Mouse (Mus musculus) forebrain, embryonic 14.5 days (tissue): ENCODE data around the gene Prss53. TPM values are rescaled to one million over a fixed set of nuclear protein-coding genes. Genes with fewer than 3 reads are reported as not detected.

Experiments
- ATAC-seq: fragments of 200-750 bp; cut with Nextera tagmentation; 2 replicates; pipeline ENCODE4 v1.8.0; 2017; ENCODE audit warnings: mild to moderate bottlenecking, moderate library complexity
- DNase-seq: peaks from one replicate; pipeline ENCODE4 v3.0.0-alpha.2; 2015; ENCODE audit warnings: low spot score
- H3K27ac ChIP-seq: fragments of 300-500 bp; sonication (generic); 2 replicates; pipeline ENCODE4 v1.5.1; 2014; ENCODE audit warnings: low read depth, mild to moderate bottlenecking, control low read depth, low read length, moderate library complexity
- H3K27me3 ChIP-seq: fragments of 300-500 bp; sonication (generic); replicated peaks from 2 replicates; pipeline ENCODE4 v1.6.1; 2014; ENCODE audit warnings: low read length, control low read depth, mixed read lengths; ENCODE audit not compliant: control insufficient read depth, insufficient read depth
- H3K36me3 ChIP-seq: fragments of 300-500 bp; sonication (generic); 2 replicates; pipeline ENCODE4 v1.6.1; 2014; ENCODE audit warnings: low read length, control low read depth; ENCODE audit not compliant: control insufficient read depth, insufficient read depth
- H3K4me1 ChIP-seq: fragments of 300-500 bp; sonication (generic); 2 replicates; pipeline ENCODE4 v1.6.1; 2014; ENCODE audit warnings: antibody characterized with exemption, low read length, control low read depth; ENCODE audit not compliant: control insufficient read depth, insufficient read depth
- H3K4me2 ChIP-seq: fragments of 300-500 bp; sonication (generic); 2 replicates; pipeline ENCODE4 v1.6.1; 2014; ENCODE audit warnings: mild to moderate bottlenecking, control low read depth, low read length
- H3K4me3 ChIP-seq: fragments of 300-500 bp; sonication (generic); 2 replicates; pipeline ENCODE4 v1.5.1; 2014; ENCODE audit warnings: low read depth, low read length, control low read depth
- H3K9ac ChIP-seq: fragments of 300-500 bp; sonication (generic); 2 replicates; pipeline ENCODE4 v1.6.1; 2014; ENCODE audit warnings: mild to moderate bottlenecking, low read length, control low read depth, moderate library complexity
- H3K9me3 ChIP-seq: fragments of 300-500 bp; sonication (generic); replicated peaks from 2 replicates; pipeline ENCODE4 v1.6.1; 2016; ENCODE audit warnings: low read length, control low read depth, mixed read lengths; ENCODE audit not compliant: control insufficient read depth
- WGBS: fragments of 180-500 bp; shearing (Covaris S2); extraction: QIAGEN DNeasy Blood & Tissue Kit; methylation state at CpG from one replicate; pipeline ENCODE4 v1.1.7; 2014; 5-methylcytosine and 5-hydroxymethylcytosine counted together
- polyA plus RNA-seq: library from polyadenylated mRNA; unstranded; fragments of >200 nt; fragmentation: Nextera tagmentation; extraction: Ambion mirVana; gene quantifications from 2 replicates; pipeline ENCODE4 v1.2.1, GENCODE M21; 2014

Gene Prss53
- polyA plus RNA-seq, 1 experiment from 2014 or later, result 0.61 TPM

- H3K36me3 ChIP-seq, result peaks cover 46% of the 10 kb centered on the region
- H3K4me3 ChIP-seq, result peak overlapping the region; percentile 98
- H3K4me2 ChIP-seq, result peak overlapping the region; percentile 94
- no peaks in the 10 kb centered on the region for H3K27me3 ChIP-seq
- peak overlapping the region; percentile 98 for H3K9ac ChIP-seq
- peak overlapping the region; percentile 100 for H3K27ac ChIP-seq
- ATAC-seq (peak; percentile 27), DNase-seq (no peak)
- H3K4me1 ChIP-seq, result peaks cover 18% of the 10 kb centered on the region
- no peaks in the 10 kb centered on the region for H3K9me3 ChIP-seq
- WGBS, result 3% methylated on average over 20 of the region's 20 CpGs
Observed at GRCm38 (mm10) chr7:127874812-127875626, 15.8 kb downstream of the Prss53 start.

GRCm38 (mm10) chr7:127870136-127870821 is 20.5 kb downstream of the Prss53 start:
- no peak for ATAC-seq
- 85% methylated on average over 5 of the region's 5 CpGs for WGBS

GRCm38 (mm10) chr7:127869149-127869810 is 21.5 kb downstream of the Prss53 start:
- Histone ChIP-seq H3K36me3 (peaks cover 67% of the 10 kb centered on the region), H3K4me2 (no peak overlapping the region), H3K9ac (no peak overlapping the region), H3K4me3 (no peak overlapping the region), H3K4me1 (peaks cover 7% of the 10 kb centered on the region), H3K9me3 (no peaks in the 10 kb centered on the region), H3K27ac (peak overlapping the region; percentile 17; the same call in 1 of the 2 replicates), H3K27me3 (no peaks in the 10 kb centered on the region)
- WGBS, result 63% methylated on average over 3 of the region's 3 CpGs
- peak; percentile 17 for DNase-seq
- ATAC-seq, result no peak

More at GRCm38 (mm10) chr7:127870136-127870821, 20.5 kb downstream of the Prss53 start:
- no peak overlapping the region for H3K4me3 ChIP-seq
- no peaks in the 10 kb centered on the region for H3K27me3 ChIP-seq
- peaks cover 57% of the 10 kb centered on the region for H3K36me3 ChIP-seq
- DNase-seq, result no peak
- H3K9ac ChIP-seq, result no peak overlapping the region
- no peak overlapping the region for H3K4me2 ChIP-seq
- H3K27ac ChIP-seq, result no peak overlapping the region
- H3K9me3 ChIP-seq, result no peaks in the 10 kb centered on the region
- peaks cover 11% of the 10 kb centered on the region for H3K4me1 ChIP-seq

- Histone ChIP-seq H3K9me3 (no peaks in the 10 kb centered on the region), H3K4me3 (no peak overlapping the region), H3K27me3 (no peaks in the 10 kb centered on the region), H3K4me2 (no peak overlapping the region), H3K27ac (no peak overlapping the region), H3K9ac (no peak overlapping the region), H3K4me1 (no peaks in the 10 kb centered on the region), H3K36me3 (peaks cover 61% of the 10 kb centered on the region)
- 96% methylated on average over 18 of the region's 18 CpGs for WGBS
- DNase-seq (no peak), ATAC-seq (no peak)
Observed at GRCm38 (mm10) chr7:127867641-127868040, 23.1 kb downstream of the Prss53 start.

- WGBS, result 94% methylated on average over 12 of the region's 12 CpGs
- Histone ChIP-seq H3K27ac (no peak overlapping the region), H3K4me3 (no peak overlapping the region), H3K27me3 (no peaks in the 10 kb centered on the region), H3K9ac (no peak overlapping the region), H3K4me2 (no peak overlapping the region), H3K36me3 (peaks cover 54% of the 10 kb centered on the region), H3K9me3 (no peaks in the 10 kb centered on the region), H3K4me1 (no peaks in the 10 kb centered on the region)
- DNase-seq (no peak), ATAC-seq (no peak)
Observed at GRCm38 (mm10) chr7:127866434-127866833, 24.3 kb downstream of the Prss53 start.

GRCm38 (mm10) chr7:127858258-127858657 is 32.5 kb downstream of the Prss53 start:
- WGBS, result 97% methylated on average over 6 of the region's 6 CpGs
- Histone ChIP-seq H3K4me3 (no peak overlapping the region), H3K36me3 (no peaks in the 10 kb centered on the region), H3K4me1 (no peaks in the 10 kb centered on the region), H3K9me3 (no peaks in the 10 kb centered on the region), H3K4me2 (no peak overlapping the region), H3K27me3 (no peaks in the 10 kb centered on the region), H3K27ac (no peak overlapping the region), H3K9ac (no peak overlapping the region)
- ATAC-seq (no peak), DNase-seq (no peak)

GRCm38 (mm10) chr7:127850906-127851305 is 39.9 kb downstream of the Prss53 start:
- H3K9ac ChIP-seq, result no peak overlapping the region
- no peak overlapping the region for H3K4me3 ChIP-seq
- WGBS, result 78% methylated on average over 5 of the region's 5 CpGs
- H3K9me3 ChIP-seq, result no peaks in the 10 kb centered on the region
- no peaks in the 10 kb centered on the region for H3K27me3 ChIP-seq
- 0 out of 2 replicates have a peak, but pooled peaks cover 3% of the 10 kb centered on the region for H3K36me3 ChIP-seq
- no peaks in the 10 kb centered on the region for H3K4me1 ChIP-seq
- H3K4me2 ChIP-seq, result no peak overlapping the region
- ATAC-seq (no peak), DNase-seq (no peak)
- H3K27ac ChIP-seq, result no peak overlapping the region

- no peaks in the 10 kb centered on the region for H3K9me3 ChIP-seq
- no peaks in the 10 kb centered on the region for H3K27me3 ChIP-seq
- WGBS, result 79% methylated on average over 6 of the region's 6 CpGs
- H3K9ac ChIP-seq, result no peak overlapping the region
- no peak overlapping the region for H3K4me2 ChIP-seq
- H3K36me3 ChIP-seq, result 0 out of 2 replicates have a peak, but pooled peaks cover 3% of the 10 kb centered on the region
- DNase-seq (no peak), ATAC-seq (no peak)
- H3K4me3 ChIP-seq, result no peak overlapping the region
- H3K4me1 ChIP-seq, result no peaks in the 10 kb centered on the region
- H3K27ac ChIP-seq, result no peak overlapping the region
Observed at GRCm38 (mm10) chr7:127849973-127850875, 40.5 kb downstream of the Prss53 start.
